Mouse (Mus musculus): ENCODE data around the gene Tbc1d10a. TPM values are rescaled to one million over a fixed set of nuclear protein-coding genes. Genes with fewer than 3 reads are reported as not detected.
A peak's percentile ranks its signal among the peaks of the same experiment; 100 is the strongest.

Gene Tbc1d10a
- total and polyA plus RNA-seq, 2 experiments from 2014 or later = 31.9 to 48.4 TPM

- peaks cover 5% of the 10 kb centered on the region; the same call in 1 of the 2 replicates for H3K27me3 ChIP-seq (ENCODE audit: insufficient read depth, low read length)
- ATAC-seq (ENCODE audit: low FRiP score) (peak; percentile 66; the same call in 1 of the 2 replicates), DNase-seq (ENCODE audit: low spot score) (peak; percentile 83)
- no peaks in the 10 kb centered on the region for H3K36me3 ChIP-seq (ENCODE audit: insufficient read depth, low read length)
- no peak overlapping the region for H3K27ac ChIP-seq (ENCODE audit: low read depth, low read length)
- H3K9me3 ChIP-seq (ENCODE audit: low read length) = no peaks in the 10 kb centered on the region
- TF ChIP-seq CTCF (IDR thresholded peaks at IDR 0.05) = peak; percentile 97
- WGBS = under 1% methylated on average over 7 of the region's 7 CpGs
- H3K4me2 ChIP-seq (ENCODE audit: low read depth, low read length, poor library complexity, severe bottlenecking) = peak overlapping the region; percentile 52
- no peak overlapping the region for H3K9ac ChIP-seq (replicated peaks; ENCODE audit: low read length, poor library complexity, severe bottlenecking)
- no peak overlapping the region for H3K4me3 ChIP-seq (ENCODE audit: low read depth, low read length)
- H3K4me1 ChIP-seq (ENCODE audit: insufficient read depth, low read length) = 0 out of 2 replicates have a peak, but pooled peaks cover 5% of the 10 kb centered on the region
Observed at GRCm38 (mm10) chr11:4258657-4259082, 72.1 kb downstream of the Tbc1d10a start.

- Histone ChIP-seq H3K4me1 (ENCODE audit: insufficient read depth, low read length) (0 out of 2 replicates have a peak, but pooled peaks cover 5% of the 10 kb centered on the region), H3K9me3 (ENCODE audit: low read length) (no peaks in the 10 kb centered on the region), H3K9ac (replicated peaks; ENCODE audit: low read length, poor library complexity, severe bottlenecking) (no peak overlapping the region), H3K27me3 (ENCODE audit: insufficient read depth, low read length) (peaks cover 19% of the 10 kb centered on the region), H3K4me2 (ENCODE audit: low read depth, low read length, poor library complexity, severe bottlenecking) (no peak overlapping the region; the same call in 1 of the 2 replicates), H3K27ac (ENCODE audit: low read depth, low read length) (no peak overlapping the region), H3K4me3 (ENCODE audit: low read depth, low read length) (no peak overlapping the region), H3K36me3 (ENCODE audit: insufficient read depth, low read length) (no peaks in the 10 kb centered on the region)
- peak; percentile 5; the same call in 1 of the 2 replicates for ATAC-seq (ENCODE audit: low FRiP score)
- TF ChIP-seq CTCF (IDR thresholded peaks at IDR 0.05) = no peak
- 37% methylated on average over 14 of the region's 14 CpGs for WGBS
- DNase-seq (ENCODE audit: low spot score) = peak; percentile 17
Observed at GRCm38 (mm10) chr11:4260463-4261187, 74.0 kb downstream of the Tbc1d10a start.

DNA sequence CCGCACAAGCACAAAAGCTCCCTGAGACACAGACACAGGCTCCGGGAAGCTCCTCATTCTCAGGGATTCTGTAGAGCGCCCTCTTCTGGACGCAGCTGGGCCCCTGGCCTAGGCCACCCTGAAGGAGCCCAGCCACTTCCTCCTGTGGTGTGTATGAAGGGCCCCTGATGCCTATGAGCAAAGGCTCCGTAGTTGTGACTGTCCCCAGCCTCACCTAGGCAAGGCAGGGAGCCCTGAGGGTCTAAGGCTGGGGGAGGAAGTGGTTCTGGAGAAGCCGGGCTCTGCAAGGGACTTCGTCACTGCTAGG lies 74.6 kb downstream of the Tbc1d10a start:
- no peak overlapping the region for H3K4me2 ChIP-seq (ENCODE audit: low read depth, low read length, poor library complexity, severe bottlenecking)
- peaks cover 24% of the 10 kb centered on the region for H3K27me3 ChIP-seq (ENCODE audit: insufficient read depth, low read length)
- no peak overlapping the region for H3K9ac ChIP-seq (replicated peaks; ENCODE audit: low read length, poor library complexity, severe bottlenecking)
- TF ChIP-seq CTCF (IDR thresholded peaks at IDR 0.05) = peak; percentile 54
- DNase-seq (ENCODE audit: low spot score) = peak; percentile 54
- no peaks in the 10 kb centered on the region for H3K9me3 ChIP-seq (ENCODE audit: low read length)
- no peak overlapping the region for H3K4me3 ChIP-seq (ENCODE audit: low read depth, low read length)
- 48% methylated on average over 7 of the region's 7 CpGs for WGBS
- no peaks in the 10 kb centered on the region for H3K36me3 ChIP-seq (ENCODE audit: insufficient read depth, low read length)
- H3K4me1 ChIP-seq (ENCODE audit: insufficient read depth, low read length) = 0 out of 2 replicates have a peak, but pooled peaks cover 5% of the 10 kb centered on the region
- H3K27ac ChIP-seq (ENCODE audit: low read depth, low read length) = no peak overlapping the region
- ATAC-seq (ENCODE audit: low FRiP score) = 0 out of 2 replicates have a peak, but pooled peaks have one; percentile 4

DNA sequence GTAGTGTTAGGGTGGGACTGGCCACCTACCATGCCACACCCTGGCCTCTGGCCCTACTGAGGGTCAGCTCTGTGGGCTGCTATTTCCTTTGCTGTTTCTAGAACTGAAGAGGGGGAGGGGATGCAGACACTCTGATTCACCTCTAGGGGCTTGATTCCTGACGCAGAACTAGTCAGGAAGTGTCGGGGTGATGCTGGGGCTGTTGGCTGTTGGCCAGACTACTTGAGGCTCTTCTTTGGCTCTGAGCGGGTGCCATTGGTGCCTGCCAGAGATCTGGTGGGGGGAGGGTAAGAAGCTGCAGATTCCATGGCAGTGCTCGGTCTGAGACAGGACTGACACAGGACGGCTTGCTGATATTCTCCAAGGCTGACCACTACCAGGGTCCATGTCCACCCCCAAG lies 75.4 kb downstream of the Tbc1d10a start:
- DNase-seq (ENCODE audit: low spot score) (peak; percentile 86), ATAC-seq (ENCODE audit: low FRiP score) (0 out of 2 replicates have a peak, but pooled peaks have one; percentile 8)
- Histone ChIP-seq H3K9me3 (ENCODE audit: low read length) (no peaks in the 10 kb centered on the region), H3K9ac (replicated peaks; ENCODE audit: low read length, poor library complexity, severe bottlenecking) (no peak overlapping the region), H3K4me1 (ENCODE audit: insufficient read depth, low read length) (0 out of 2 replicates have a peak, but pooled peaks cover 5% of the 10 kb centered on the region), H3K36me3 (ENCODE audit: insufficient read depth, low read length) (no peaks in the 10 kb centered on the region), H3K27me3 (ENCODE audit: insufficient read depth, low read length) (peaks cover 30% of the 10 kb centered on the region), H3K27ac (ENCODE audit: low read depth, low read length) (no peak overlapping the region), H3K4me3 (ENCODE audit: low read depth, low read length) (no peak overlapping the region), H3K4me2 (ENCODE audit: low read depth, low read length, poor library complexity, severe bottlenecking) (no peak overlapping the region)
- 34% methylated on average over 5 of the region's 5 CpGs for WGBS
- TF ChIP-seq CTCF (IDR thresholded peaks at IDR 0.05) = peak; percentile 65

DNA sequence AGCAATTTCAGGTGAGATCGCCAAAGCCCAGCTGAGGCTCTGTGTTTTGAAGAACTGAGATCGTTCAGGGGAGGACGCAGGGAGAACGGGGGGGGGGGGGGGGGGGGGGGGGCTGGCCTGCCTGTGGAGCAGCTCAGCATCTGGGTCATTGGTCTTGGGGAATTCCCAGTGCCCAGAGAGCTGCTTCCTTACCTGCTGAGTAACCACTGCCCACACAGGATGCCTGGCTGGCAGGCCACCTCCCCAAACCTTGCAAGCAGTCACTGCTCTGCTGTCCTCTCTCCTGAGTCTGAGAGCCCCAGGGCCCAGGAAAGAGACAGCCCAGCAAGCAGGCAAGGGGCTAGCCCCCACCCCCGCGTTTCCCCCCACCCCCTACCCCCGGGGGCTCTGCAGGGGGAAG lies 76.3 kb downstream of the Tbc1d10a start:
- no peak overlapping the region for H3K4me3 ChIP-seq (ENCODE audit: low read depth, low read length)
- no peaks in the 10 kb centered on the region for H3K36me3 ChIP-seq (ENCODE audit: insufficient read depth, low read length)
- H3K4me1 ChIP-seq (ENCODE audit: insufficient read depth, low read length) = 0 out of 2 replicates have a peak, but pooled peaks cover 5% of the 10 kb centered on the region
- WGBS = 20% methylated on average over 5 of the region's 7 CpGs
- H3K9me3 ChIP-seq (ENCODE audit: low read length) = no peaks in the 10 kb centered on the region
- no peak for DNase-seq (ENCODE audit: low spot score)
- no peak overlapping the region for H3K27ac ChIP-seq (ENCODE audit: low read depth, low read length)
- peaks cover 36% of the 10 kb centered on the region for H3K27me3 ChIP-seq (ENCODE audit: insufficient read depth, low read length)
- no peak for ATAC-seq (ENCODE audit: low FRiP score)
- no peak overlapping the region for H3K4me2 ChIP-seq (ENCODE audit: low read depth, low read length, poor library complexity, severe bottlenecking)
- TF ChIP-seq CTCF (IDR thresholded peaks at IDR 0.05) = no peak
- no peak overlapping the region for H3K9ac ChIP-seq (replicated peaks; ENCODE audit: low read length, poor library complexity, severe bottlenecking)

DNA sequence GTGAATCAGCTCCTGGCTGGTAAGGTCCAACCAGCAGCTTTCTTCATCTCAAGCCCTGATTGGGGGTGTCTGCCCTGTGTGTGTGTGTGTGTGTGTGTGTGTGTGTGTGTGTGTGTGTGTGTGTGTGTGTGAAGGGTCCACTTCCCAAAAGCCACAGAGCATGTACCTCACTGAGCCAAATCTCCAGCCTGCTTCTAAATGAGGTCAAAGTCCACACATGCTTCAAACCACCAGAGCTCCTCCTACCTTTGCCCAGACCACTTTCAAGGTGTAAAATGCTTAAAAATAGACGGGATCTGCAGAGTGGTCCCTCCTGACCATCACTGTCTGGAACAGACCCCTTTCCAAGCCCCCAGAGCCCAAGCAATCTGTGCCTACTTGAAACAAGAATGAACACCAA lies 76.7 kb downstream of the Tbc1d10a start:
- TF ChIP-seq CTCF (IDR thresholded peaks at IDR 0.05) = no peak
- no peak overlapping the region for H3K9ac ChIP-seq (replicated peaks; ENCODE audit: low read length, poor library complexity, severe bottlenecking)
- no peak overlapping the region for H3K27ac ChIP-seq (ENCODE audit: low read depth, low read length)
- H3K4me1 ChIP-seq (ENCODE audit: insufficient read depth, low read length) = 0 out of 2 replicates have a peak, but pooled peaks cover 5% of the 10 kb centered on the region
- DNase-seq (ENCODE audit: low spot score) = no peak
- H3K27me3 ChIP-seq (ENCODE audit: insufficient read depth, low read length) = peaks cover 40% of the 10 kb centered on the region
- H3K36me3 ChIP-seq (ENCODE audit: insufficient read depth, low read length) = no peaks in the 10 kb centered on the region
- H3K9me3 ChIP-seq (ENCODE audit: low read length) = no peaks in the 10 kb centered on the region
- no peak overlapping the region for H3K4me3 ChIP-seq (ENCODE audit: low read depth, low read length)
- H3K4me2 ChIP-seq (ENCODE audit: low read depth, low read length, poor library complexity, severe bottlenecking) = no peak overlapping the region
- no peak for ATAC-seq (ENCODE audit: low FRiP score)
- WGBS = 33% methylated on average over 1 of the region's 1 CpGs

All from midbrain, postnatal 0 days (tissue).